Mouse (Mus musculus): ENCODE data around the gene Clmp. TPM values are rescaled to one million over a fixed set of nuclear protein-coding genes. Genes with fewer than 3 reads are reported as not detected.
A peak's percentile ranks its signal among the peaks of the same experiment; 100 is the strongest.

Clmp gene
- polyA plus RNA-seq, 1 experiment from 2014 or later, result 7.7 TPM

GRCm38 (mm10) chr9:40814060-40814459, 128.3 kb downstream of the Clmp start:
- H3K27ac ChIP-seq (ENCODE audit: low read depth, low read length), result no peak overlapping the region
- WGBS, result 65% methylated on average over 7 of the region's 7 CpGs
- H3K27me3 ChIP-seq (replicated peaks; ENCODE audit: control insufficient read depth, insufficient read depth, low read length), result no peaks in the 10 kb centered on the region
- no peaks in the 10 kb centered on the region for H3K4me1 ChIP-seq (replicated peaks; ENCODE audit: control insufficient read depth, insufficient read depth, low read length)
- no peak for DNase-seq (ENCODE audit: low spot score)
- H3K36me3 ChIP-seq (ENCODE audit: control insufficient read depth, insufficient read depth, low read length), result no peaks in the 10 kb centered on the region
- no peak for ATAC-seq (replicated peaks; ENCODE audit: low FRiP score)
- no peak overlapping the region for H3K9ac ChIP-seq (ENCODE audit: low read depth, low read length)
- H3K4me2 ChIP-seq, result no peak overlapping the region
- H3K4me3 ChIP-seq (ENCODE audit: low read depth, low read length), result no peak overlapping the region
- no peaks in the 10 kb centered on the region for H3K9me3 ChIP-seq (ENCODE audit: control insufficient read depth, low read length)

- Histone ChIP-seq H3K36me3 (ENCODE audit: control insufficient read depth, insufficient read depth, low read length) (no peaks in the 10 kb centered on the region), H3K9ac (ENCODE audit: low read depth, low read length) (no peak overlapping the region), H3K9me3 (ENCODE audit: control insufficient read depth, low read length) (no peaks in the 10 kb centered on the region), H3K27ac (ENCODE audit: low read depth, low read length) (no peak overlapping the region), H3K4me3 (ENCODE audit: low read depth, low read length) (no peak overlapping the region), H3K4me2 (no peak overlapping the region), H3K27me3 (replicated peaks; ENCODE audit: control insufficient read depth, insufficient read depth, low read length) (no peaks in the 10 kb centered on the region), H3K4me1 (replicated peaks; ENCODE audit: control insufficient read depth, insufficient read depth, low read length) (no peaks in the 10 kb centered on the region; the same call in 1 of the 2 replicates)
- ATAC-seq (replicated peaks; ENCODE audit: low FRiP score), result no peak
- WGBS, result 89% methylated on average over 5 of the region's 5 CpGs
- DNase-seq (ENCODE audit: low spot score), result no peak
Measured at GRCm38 (mm10) chr9:40817325-40818028, 131.7 kb downstream of the Clmp start.

GRCm38 (mm10) chr9:40825601-40826000, 139.8 kb downstream of the Clmp start:
- Histone ChIP-seq H3K9ac (ENCODE audit: low read depth, low read length) (no peak overlapping the region), H3K9me3 (ENCODE audit: control insufficient read depth, low read length) (no peaks in the 10 kb centered on the region), H3K27me3 (replicated peaks; ENCODE audit: control insufficient read depth, insufficient read depth, low read length) (no peaks in the 10 kb centered on the region), H3K36me3 (ENCODE audit: control insufficient read depth, insufficient read depth, low read length) (no peaks in the 10 kb centered on the region), H3K4me2 (no peak overlapping the region), H3K27ac (ENCODE audit: low read depth, low read length) (no peak overlapping the region), H3K4me3 (ENCODE audit: low read depth, low read length) (no peak overlapping the region), H3K4me1 (replicated peaks; ENCODE audit: control insufficient read depth, insufficient read depth, low read length) (no peaks in the 10 kb centered on the region; the same call in 1 of the 2 replicates)
- DNase-seq (ENCODE audit: low spot score), result no peak
- no peak for ATAC-seq (replicated peaks; ENCODE audit: low FRiP score)
- WGBS, result 53% methylated on average over 6 of the region's 6 CpGs

GRCm38 (mm10) chr9:40827366-40827765, 141.6 kb downstream of the Clmp start:
- Histone ChIP-seq H3K9ac (ENCODE audit: low read depth, low read length) (no peak overlapping the region), H3K9me3 (ENCODE audit: control insufficient read depth, low read length) (no peaks in the 10 kb centered on the region), H3K27me3 (replicated peaks; ENCODE audit: control insufficient read depth, insufficient read depth, low read length) (no peaks in the 10 kb centered on the region), H3K4me3 (ENCODE audit: low read depth, low read length) (no peak overlapping the region), H3K27ac (ENCODE audit: low read depth, low read length) (no peak overlapping the region), H3K4me2 (no peak overlapping the region), H3K4me1 (replicated peaks; ENCODE audit: control insufficient read depth, insufficient read depth, low read length) (no peaks in the 10 kb centered on the region), H3K36me3 (ENCODE audit: control insufficient read depth, insufficient read depth, low read length) (no peaks in the 10 kb centered on the region)
- DNase-seq (ENCODE audit: low spot score) (no peak), ATAC-seq (replicated peaks; ENCODE audit: low FRiP score) (no peak)
- 82% methylated on average over 4 of the region's 4 CpGs for WGBS

- DNase-seq (ENCODE audit: low spot score), result peak; percentile 67
- Histone ChIP-seq H3K4me2 (no peak overlapping the region), H3K27me3 (replicated peaks; ENCODE audit: control insufficient read depth, insufficient read depth, low read length) (no peaks in the 10 kb centered on the region), H3K9ac (ENCODE audit: low read depth, low read length) (no peak overlapping the region), H3K4me3 (ENCODE audit: low read depth, low read length) (no peak overlapping the region), H3K36me3 (ENCODE audit: control insufficient read depth, insufficient read depth, low read length) (no peaks in the 10 kb centered on the region), H3K9me3 (ENCODE audit: control insufficient read depth, low read length) (no peaks in the 10 kb centered on the region), H3K27ac (ENCODE audit: low read depth, low read length) (no peak overlapping the region), H3K4me1 (replicated peaks; ENCODE audit: control insufficient read depth, insufficient read depth, low read length) (no peaks in the 10 kb centered on the region)
- 4% methylated on average over 12 of the region's 12 CpGs for WGBS
- no peak for ATAC-seq (replicated peaks; ENCODE audit: low FRiP score)
Measured at GRCm38 (mm10) chr9:40834569-40834968, 148.8 kb downstream of the Clmp start.

Other genes starting within 250 kb of the Clmp start
- 2.1 and 2.7 TPM in 2 replicates for gene Gramd1b, start 154.6 kb upstream of the Clmp start, polyA plus RNA-seq (2014; fragmentation: Nextera tagmentation; extraction: Ambion mirVana)
- not detected in 2 replicates for gene Gm21915, start 15.3 kb upstream of the Clmp start, polyA plus RNA-seq (2014; fragmentation: Nextera tagmentation; extraction: Ambion mirVana)
- gene Hspa8, start 115.0 kb downstream of the Clmp start, polyA plus RNA-seq (2014; fragmentation: Nextera tagmentation; extraction: Ambion mirVana), result 3,603 and 3,888 TPM in 2 replicates
- gene Bsx, start 188.2 kb downstream of the Clmp start, polyA plus RNA-seq (2014; fragmentation: Nextera tagmentation; extraction: Ambion mirVana), result not detected in 2 replicates